Mouse (Mus musculus) heart, embryonic 14.5 days (tissue): ENCODE data around the gene Cenpv. TPM values are rescaled to one million over a fixed set of nuclear protein-coding genes. Genes with fewer than 3 reads are reported as not detected.

Source experiments
- ATAC-seq: fragments of 200-750 bp; cut with Nextera tagmentation; 2 replicates; pipeline ENCODE4 v1.8.0; 2017; ENCODE audit warnings: low read depth, moderate TSS enrichment; ENCODE audit not compliant: insufficient number of reproducible peaks, insufficient read depth, low FRiP score
- H3K27ac ChIP-seq, 2 experiments: fragments of 200-500 bp in 1 of 2; fragments of 300-500 bp in 1 of 2; sonication (generic) in 1 of 2; replicated peaks in 1 of 2; 2 replicates each; pipeline ENCODE4 v1.5.1; 2012 to 2014; ENCODE audit warnings: low read depth in 2 of 2, low read length in 2 of 2, control low read depth in 1 of 2, mild to moderate bottlenecking in 1 of 2, mixed read lengths in 1 of 2; ENCODE audit not compliant: control insufficient read depth in 1 of 2, insufficient read depth in 1 of 2
- H3K27me3 ChIP-seq: fragments of 300-500 bp; sonication (generic); 2 replicates; pipeline ENCODE4 v1.6.1; 2014; ENCODE audit warnings: mild to moderate bottlenecking, low read length, control low read depth; ENCODE audit not compliant: control insufficient read depth, insufficient read depth
- H3K36me3 ChIP-seq: fragments of 300-500 bp; sonication (generic); 2 replicates; pipeline ENCODE4 v1.6.1; 2014; ENCODE audit warnings: mild to moderate bottlenecking, control low read depth, low read length, mixed read lengths; ENCODE audit not compliant: control insufficient read depth, insufficient read depth
- H3K4me1 ChIP-seq, 2 experiments: fragments of 200-500 bp in 1 of 2; fragments of 300-500 bp in 1 of 2; sonication (generic) in 1 of 2; 2 replicates each; pipeline ENCODE4 v1.6.1; 2012 to 2014; ENCODE audit warnings: low read length in 2 of 2, control low read depth in 1 of 2, mixed read lengths in 1 of 2; ENCODE audit not compliant: control insufficient read depth in 2 of 2, insufficient read depth in 2 of 2
- H3K4me2 ChIP-seq: fragments of 300-500 bp; sonication (generic); 2 replicates; pipeline ENCODE4 v1.6.1; 2014; ENCODE audit warnings: mild to moderate bottlenecking, low read length
- H3K4me3 ChIP-seq, 2 experiments: fragments of 200-500 bp in 1 of 2; fragments of 300-500 bp in 1 of 2; sonication (generic) in 1 of 2; 2 replicates each; pipeline ENCODE4 v1.5.1; 2012 to 2014; ENCODE audit warnings: low read length in 2 of 2, mild to moderate bottlenecking in 2 of 2, control low read depth in 1 of 2, low read depth in 1 of 2, moderate library complexity in 1 of 2; ENCODE audit not compliant: control insufficient read depth in 1 of 2, insufficient read depth in 1 of 2
- H3K9ac ChIP-seq: fragments of 300-500 bp; sonication (generic); 2 replicates; pipeline ENCODE4 v1.6.1; 2014; ENCODE audit warnings: mild to moderate bottlenecking, low read length
- H3K9me3 ChIP-seq: fragments of 300-500 bp; sonication (generic); 2 replicates; pipeline ENCODE4 v1.6.1; 2016; ENCODE audit warnings: low read length, control low read depth; ENCODE audit not compliant: control insufficient read depth
- WGBS: fragments of 180-500 bp; shearing (Covaris S2); extraction: QIAGEN DNeasy Blood & Tissue Kit; methylation state at CpG from one replicate; pipeline ENCODE4 v1.1.7; 2014; 5-methylcytosine and 5-hydroxymethylcytosine counted together
- polyA plus RNA-seq: library from polyadenylated mRNA; unstranded; fragments of >200 nt; fragmentation: Nextera tagmentation; extraction: Ambion mirVana; gene quantifications from 2 replicates; pipeline ENCODE4 v1.2.1, GENCODE M21; 2014

Gene Cenpv
- polyA plus RNA-seq, 1 experiment from 2014 or later: 37.7 TPM

GRCm38 (mm10) chr11:62558961-62559646 is 20.0 kb upstream of the Cenpv start:
- Histone ChIP-seq H3K9ac (no peak overlapping the region), H3K4me2 (no peak overlapping the region), H3K9me3 (no peaks in the 10 kb centered on the region), H3K4me1 (peaks cover 4 to 17% of the 10 kb centered on the region in 2 experiments), H3K27ac (no peak overlapping the region), H3K4me3 (no peak overlapping the region), H3K36me3 (peaks cover 8% of the 10 kb centered on the region), H3K27me3 (no peaks in the 10 kb centered on the region)
- no peak; the same call in 1 of the 2 replicates for ATAC-seq
- 29% methylated on average over 6 of the region's 6 CpGs for WGBS

GRCm38 (mm10) chr11:62558152-62558551 is 19.1 kb upstream of the Cenpv start:
- no peak overlapping the region for H3K27ac ChIP-seq
- ATAC-seq: no peak
- peaks cover 6 to 26% of the 10 kb centered on the region in 2 experiments for H3K4me1 ChIP-seq
- no peak overlapping the region for H3K4me3 ChIP-seq
- H3K4me2 ChIP-seq: no peak overlapping the region
- no peaks in the 10 kb centered on the region for H3K27me3 ChIP-seq
- H3K9ac ChIP-seq: no peak overlapping the region
- peaks cover 17% of the 10 kb centered on the region for H3K36me3 ChIP-seq
- no peaks in the 10 kb centered on the region for H3K9me3 ChIP-seq
- WGBS: 63% methylated on average over 2 of the region's 2 CpGs

GRCm38 (mm10) chr11:62557205-62557604 is 18.1 kb upstream of the Cenpv start:
- Histone ChIP-seq H3K36me3 (peaks cover 21% of the 10 kb centered on the region), H3K9me3 (no peaks in the 10 kb centered on the region), H3K9ac (no peak overlapping the region), H3K4me2 (no peak overlapping the region), H3K27ac (no peak overlapping the region), H3K27me3 (no peaks in the 10 kb centered on the region), H3K4me1 (peaks cover 6 to 27% of the 10 kb centered on the region in 2 experiments), H3K4me3 (no peak overlapping the region)
- no peak for ATAC-seq
- WGBS: 57% methylated on average over 5 of the region's 5 CpGs

- Histone ChIP-seq H3K36me3 (peaks cover 21% of the 10 kb centered on the region), H3K4me3 (no peak overlapping the region), H3K27me3 (no peaks in the 10 kb centered on the region), H3K27ac (no peak overlapping the region), H3K9me3 (no peaks in the 10 kb centered on the region), H3K9ac (no peak overlapping the region), H3K4me2 (peak overlapping the region; percentile 2; the same call in 1 of the 2 replicates), H3K4me1 (peaks cover 6 to 27% of the 10 kb centered on the region in 2 experiments)
- no peak for ATAC-seq
Measured at GRCm38 (mm10) chr11:62555896-62556412, 16.9 kb upstream of the Cenpv start.

- peaks cover 21% of the 10 kb centered on the region for H3K36me3 ChIP-seq
- H3K27ac ChIP-seq: no peak overlapping the region
- no peak overlapping the region for H3K9ac ChIP-seq
- H3K4me3 ChIP-seq: peak overlapping the region in 1 of 2 experiments; percentile 56; a peak in 1 of 4 replicates
- H3K27me3 ChIP-seq: no peaks in the 10 kb centered on the region
- no peak for ATAC-seq
- peaks cover 6 to 27% of the 10 kb centered on the region in 2 experiments for H3K4me1 ChIP-seq
- no peaks in the 10 kb centered on the region for H3K9me3 ChIP-seq
- peak overlapping the region; percentile 98 for H3K4me2 ChIP-seq
Measured at GRCm38 (mm10) chr11:62554934-62555517, 16.0 kb upstream of the Cenpv start.

- ATAC-seq: no peak
- Histone ChIP-seq H3K4me3 (peak overlapping the region; percentile 27 to 56; a peak in 3 of 4 replicates), H3K9ac (peak overlapping the region; percentile 76), H3K27ac (no peak overlapping the region), H3K36me3 (peaks cover 21% of the 10 kb centered on the region), H3K27me3 (no peaks in the 10 kb centered on the region), H3K4me2 (peak overlapping the region; percentile 98), H3K4me1 (peaks cover 6 to 29% of the 10 kb centered on the region in 2 experiments), H3K9me3 (no peaks in the 10 kb centered on the region)
- 76% methylated on average over 5 of the region's 5 CpGs for WGBS
Measured at GRCm38 (mm10) chr11:62554163-62554855, 15.2 kb upstream of the Cenpv start.

GRCm38 (mm10) chr11:62553633-62554032 is 14.6 kb upstream of the Cenpv start:
- H3K9ac ChIP-seq: peak overlapping the region; percentile 76
- no peak for ATAC-seq
- peak overlapping the region; percentile 98 for H3K4me2 ChIP-seq
- H3K27me3 ChIP-seq: no peaks in the 10 kb centered on the region
- H3K4me3 ChIP-seq: peak overlapping the region; percentile 27 to 56; a peak in 3 of 4 replicates
- no peaks in the 10 kb centered on the region for H3K9me3 ChIP-seq
- peaks cover 2 to 24% of the 10 kb centered on the region in 2 experiments; a peak in 3 of 4 replicates for H3K4me1 ChIP-seq
- H3K27ac ChIP-seq: no peak overlapping the region
- WGBS: 76% methylated on average over 5 of the region's 5 CpGs
- H3K36me3 ChIP-seq: peaks cover 21% of the 10 kb centered on the region
